Mouse (Mus musculus) embryo, embryonic 11.5 days (tissue): ENCODE measurements around the gene Bcat1.
"Not testable (repeated sequence)": the region's sequence is repeated elsewhere in the genome, so short reads cannot be mapped to it uniquely, and the experiment has no call there.

Experiments
- DNase-seq: peaks from one replicate; pipeline ENCODE4 v3.0.0-alpha.2; 2012; ENCODE audit warnings: low read depth, low spot score

The Bcat1 gene

DNA sequence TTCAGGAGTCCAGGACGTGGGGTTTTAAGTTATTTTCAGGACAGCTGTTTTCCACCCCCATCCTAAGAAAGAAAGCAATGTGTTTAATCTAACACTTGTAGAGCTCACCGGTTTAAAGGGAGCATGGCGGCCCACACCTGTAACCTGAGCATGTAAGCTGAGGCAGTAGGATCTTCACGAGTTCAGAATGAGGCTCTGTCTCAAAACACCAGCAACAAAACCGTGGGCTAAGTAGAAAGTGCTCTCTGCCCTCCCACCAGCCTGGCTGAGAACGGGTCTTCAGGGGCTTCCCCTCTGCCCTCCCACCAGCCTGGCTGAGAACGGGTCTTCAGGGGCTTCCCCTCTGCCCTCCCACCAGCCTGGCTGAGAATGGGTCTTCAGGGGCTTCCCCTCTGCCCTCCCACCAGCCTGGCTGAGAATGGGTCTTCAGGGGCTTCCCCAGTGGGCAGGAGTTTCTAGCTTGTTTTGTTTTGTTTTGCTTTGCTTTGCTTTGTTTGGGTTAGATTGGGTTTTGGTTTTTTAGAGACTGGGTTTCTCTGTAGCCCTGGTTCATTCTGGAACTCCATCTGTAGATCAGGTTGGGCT lies 17.1 kb upstream of the Bcat1 start:
- DNase-seq: not testable (repeated sequence)

- DNase-seq: no peak
These were observed 16.0 kb upstream of the Bcat1 start for GRCm38 (mm10) chr6:145091998-145092397.

- no peak for DNase-seq
These were observed 14.9 kb upstream of the Bcat1 start for GRCm38 (mm10) chr6:145090928-145091327.

DNA sequence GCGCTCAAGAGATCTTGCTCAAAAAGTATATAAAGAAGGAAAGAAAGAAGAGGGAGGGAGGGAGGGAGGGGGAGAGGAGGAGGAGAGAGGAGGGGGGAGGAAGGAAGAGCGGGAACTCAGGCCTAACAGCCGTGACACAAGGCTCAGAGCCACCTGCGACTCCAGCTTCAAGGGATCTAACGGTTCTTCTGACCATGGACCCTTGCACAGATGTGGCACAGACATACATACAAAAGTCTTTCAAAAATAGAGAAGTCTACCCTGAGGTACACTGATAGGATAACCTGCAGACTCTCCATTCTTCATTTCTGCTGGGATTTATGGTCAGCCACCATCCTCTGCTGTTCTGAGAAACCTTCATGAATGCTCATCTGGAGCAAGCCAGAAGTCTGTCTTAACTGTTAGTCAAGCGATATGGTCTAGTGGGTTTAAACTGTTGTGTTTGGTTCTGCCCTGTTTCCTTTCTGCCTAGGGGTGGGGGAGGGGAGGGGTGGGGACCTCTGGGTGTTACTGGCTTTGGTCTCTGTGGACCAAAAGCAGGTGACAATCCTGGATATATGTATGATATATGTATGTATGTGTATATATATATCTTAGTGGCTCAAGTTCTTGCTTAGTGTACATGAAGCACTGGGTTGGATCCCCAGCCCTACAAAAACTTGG lies 14.3 kb upstream of the Bcat1 start:
- no peak for DNase-seq

DNA sequence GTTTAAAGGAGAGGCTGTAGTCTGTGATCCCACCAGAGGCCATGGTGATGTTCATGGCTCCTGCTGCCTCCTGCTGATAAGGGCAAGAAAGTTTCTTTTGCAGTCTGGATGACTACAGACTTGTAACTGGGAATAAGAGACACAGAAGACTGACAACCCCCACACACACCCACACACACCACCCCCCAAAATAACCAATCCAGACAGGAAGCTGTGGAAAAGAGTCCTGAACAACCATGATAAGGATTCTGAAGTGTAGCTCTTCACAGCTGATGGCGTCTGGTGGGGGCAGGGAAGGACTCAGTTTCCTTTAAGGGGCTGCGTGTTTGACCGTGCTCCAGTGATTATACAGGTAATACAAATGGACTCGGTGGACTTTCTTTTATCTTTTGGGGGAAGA lies 13.4 kb upstream of the Bcat1 start:
- no peak for DNase-seq

- DNase-seq: no peak
These were observed 12.6 kb upstream of the Bcat1 start for GRCm38 (mm10) chr6:145088451-145089113.

- no peak for DNase-seq
These were observed 8.5 kb upstream of the Bcat1 start for GRCm38 (mm10) chr6:145084343-145085117.

DNA sequence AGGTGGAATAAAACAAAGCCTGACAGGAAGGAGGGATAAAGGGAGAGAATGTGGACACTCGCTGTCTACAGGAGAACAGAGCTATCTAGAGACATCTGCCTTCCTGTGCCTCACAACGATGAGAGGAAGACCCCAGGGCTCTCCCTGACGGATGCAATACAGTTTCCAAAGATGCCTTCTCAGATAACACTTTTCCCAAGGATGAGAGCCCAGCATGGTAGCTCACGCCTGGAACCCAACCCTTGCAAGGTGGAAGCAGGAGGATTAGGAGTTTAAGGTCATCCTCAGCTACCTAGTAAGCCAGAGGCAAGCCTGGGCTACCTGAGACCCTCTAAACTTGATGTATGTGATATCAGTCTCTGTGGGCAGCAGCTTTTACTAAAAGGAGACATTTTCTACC lies 5.7 kb upstream of the Bcat1 start:
- no peak for DNase-seq

DNA sequence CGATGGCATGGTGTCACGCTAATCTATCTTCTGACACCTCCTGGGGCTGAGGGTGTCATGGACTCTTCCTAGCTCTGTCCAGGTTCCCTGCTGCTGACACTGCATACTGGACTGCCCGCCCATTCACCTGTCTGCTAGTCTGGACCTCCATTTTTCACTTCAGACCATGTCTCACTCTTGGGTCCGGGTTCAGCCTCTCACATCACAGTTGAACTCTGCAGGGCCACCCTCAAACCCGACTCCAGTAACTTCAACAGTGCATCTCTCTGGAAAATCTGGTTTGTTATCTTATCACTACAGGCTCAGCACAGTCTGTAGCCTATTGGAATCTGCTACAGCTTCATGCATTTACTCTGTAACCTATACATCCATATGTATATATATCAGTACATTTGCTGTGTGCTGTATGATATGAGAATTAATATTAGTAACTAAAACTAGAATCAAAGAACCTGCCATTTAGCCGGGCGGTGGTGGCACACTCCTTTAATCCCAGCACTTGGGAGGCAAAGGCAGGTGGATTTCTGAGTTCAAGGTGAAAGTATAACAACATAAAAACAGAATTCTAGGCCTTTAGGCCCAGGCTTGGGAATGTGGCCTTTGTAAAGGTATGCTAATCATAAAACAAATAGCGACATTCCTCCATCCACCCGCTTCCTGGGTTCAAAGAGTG lies 3.2 kb upstream of the Bcat1 start:
- no peak for DNase-seq

DNA sequence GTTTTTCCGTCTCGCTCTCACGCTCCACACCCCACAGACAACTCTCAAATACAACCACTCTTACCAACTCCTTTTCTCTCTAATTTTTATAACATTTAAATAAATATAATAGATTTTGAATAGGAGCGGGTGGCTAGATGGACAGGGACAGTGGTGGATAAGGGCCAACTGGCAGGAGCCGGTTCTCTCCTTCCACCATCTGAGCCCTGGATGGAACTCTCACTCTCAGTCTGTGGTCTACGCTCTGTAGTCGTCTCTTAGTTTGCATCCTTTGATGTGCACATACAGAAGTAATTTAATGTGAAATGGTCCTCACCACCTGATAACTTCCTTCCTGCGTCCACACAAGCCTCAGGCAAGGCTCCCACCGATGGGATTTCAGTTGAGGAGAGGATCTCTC lies 302 bp upstream of the Bcat1 start:
- no peak for DNase-seq

DNA sequence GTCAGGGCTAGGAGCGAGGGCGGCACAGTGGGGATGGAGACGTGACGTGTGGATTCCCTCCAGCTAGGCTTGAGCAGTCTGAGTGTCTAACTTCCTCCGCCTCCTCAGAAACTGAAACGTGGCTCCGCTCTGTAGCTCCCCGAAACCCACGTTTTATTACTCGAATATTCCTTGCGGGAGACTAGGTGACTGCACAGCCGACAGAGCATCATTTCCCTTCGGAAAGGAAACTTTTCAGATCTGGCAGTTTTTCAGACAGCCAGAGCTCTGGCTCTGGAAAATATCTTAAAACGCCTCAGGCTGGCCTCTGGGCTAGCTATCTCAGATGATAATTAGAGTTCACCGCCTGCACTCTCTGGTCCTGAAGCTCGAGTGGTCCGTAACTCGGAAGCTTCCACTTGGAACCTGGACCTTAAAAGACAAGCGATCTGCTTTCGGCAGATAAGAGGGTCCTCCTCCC lies 866 bp downstream of the Bcat1 start:
- no peak for DNase-seq

DNA sequence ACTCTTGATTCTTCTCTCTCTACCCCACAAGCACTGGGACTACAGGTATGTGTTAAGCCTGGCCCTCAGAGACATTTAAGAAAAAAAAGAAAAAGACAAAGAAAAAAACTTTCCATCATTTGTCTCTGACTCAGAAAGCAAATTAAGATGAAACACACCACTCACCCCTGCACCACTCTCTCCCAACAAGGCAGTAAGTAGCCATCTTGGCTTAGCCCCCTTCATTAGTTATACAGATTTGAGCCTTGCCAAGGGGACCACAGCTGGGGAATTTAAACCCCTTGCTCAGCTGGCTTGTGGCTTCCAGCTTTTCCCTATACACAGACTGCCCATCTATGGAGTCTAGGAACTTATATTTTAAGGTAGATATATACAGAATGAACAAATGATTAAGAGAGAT lies 1.5 kb downstream of the Bcat1 start:
- DNase-seq: no peak

GRCm38 (mm10) chr6:145069921-145070320 lies 6.1 kb downstream of the Bcat1 start:
- DNase-seq: no peak

DNA sequence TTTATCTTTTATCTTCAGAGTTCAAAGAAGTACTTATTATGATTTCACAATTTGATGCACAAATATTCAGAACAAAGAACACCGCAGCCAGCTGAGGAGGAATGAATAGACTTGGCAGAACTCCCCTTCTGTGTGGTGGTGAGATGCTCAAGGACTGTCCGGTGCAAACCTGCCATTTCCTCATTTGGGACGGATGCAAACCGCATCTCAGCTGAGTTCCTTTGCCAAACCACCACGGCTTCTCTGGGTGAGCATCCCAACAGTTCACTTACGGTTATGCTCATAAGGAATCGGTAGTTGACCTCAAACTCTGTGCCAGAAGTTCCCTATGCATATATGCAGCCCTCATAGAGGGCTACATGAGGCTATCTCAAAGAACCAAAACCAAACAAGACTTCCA lies 6.6 kb downstream of the Bcat1 start:
- no peak for DNase-seq

DNA sequence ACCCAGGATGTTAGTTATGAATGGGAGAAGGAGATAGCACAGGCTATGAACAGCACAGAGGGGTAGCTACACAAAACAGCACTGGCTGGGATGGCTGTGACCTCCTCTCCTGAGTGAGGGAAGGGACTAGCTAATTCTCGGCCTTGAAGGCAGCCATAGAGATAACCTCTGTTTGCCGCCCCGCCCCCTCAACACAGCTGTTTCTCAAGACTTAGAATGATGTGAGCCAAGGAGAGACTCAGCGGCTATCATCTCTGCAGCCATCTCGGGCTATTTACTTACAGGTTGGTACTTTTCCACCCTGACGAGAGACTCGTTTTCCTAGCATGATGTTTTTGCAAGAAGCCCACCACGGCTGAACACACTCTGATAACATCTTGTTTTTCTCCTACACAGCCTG lies 8.3 kb downstream of the Bcat1 start:
- DNase-seq: no peak

DNA sequence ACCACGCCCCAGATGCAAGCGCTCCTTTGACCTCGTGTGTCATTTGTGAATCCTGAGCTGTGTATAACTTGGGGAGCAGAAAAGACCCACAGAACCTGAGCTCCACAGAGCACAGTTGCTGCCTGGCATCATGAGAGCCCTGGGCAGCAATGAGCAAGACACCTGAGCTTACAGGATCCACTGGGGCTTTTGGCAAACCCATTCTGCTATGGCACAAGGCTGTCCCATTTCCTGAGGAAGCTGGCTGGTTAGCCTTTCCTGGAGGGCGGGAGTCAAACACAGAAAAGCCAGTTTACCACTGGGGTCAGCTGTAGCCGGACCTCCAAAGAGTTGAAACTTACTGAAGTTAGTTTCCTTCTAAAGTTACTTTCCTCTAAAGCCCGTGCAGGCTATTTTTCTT lies 9.6 kb downstream of the Bcat1 start:
- no peak for DNase-seq

DNA sequence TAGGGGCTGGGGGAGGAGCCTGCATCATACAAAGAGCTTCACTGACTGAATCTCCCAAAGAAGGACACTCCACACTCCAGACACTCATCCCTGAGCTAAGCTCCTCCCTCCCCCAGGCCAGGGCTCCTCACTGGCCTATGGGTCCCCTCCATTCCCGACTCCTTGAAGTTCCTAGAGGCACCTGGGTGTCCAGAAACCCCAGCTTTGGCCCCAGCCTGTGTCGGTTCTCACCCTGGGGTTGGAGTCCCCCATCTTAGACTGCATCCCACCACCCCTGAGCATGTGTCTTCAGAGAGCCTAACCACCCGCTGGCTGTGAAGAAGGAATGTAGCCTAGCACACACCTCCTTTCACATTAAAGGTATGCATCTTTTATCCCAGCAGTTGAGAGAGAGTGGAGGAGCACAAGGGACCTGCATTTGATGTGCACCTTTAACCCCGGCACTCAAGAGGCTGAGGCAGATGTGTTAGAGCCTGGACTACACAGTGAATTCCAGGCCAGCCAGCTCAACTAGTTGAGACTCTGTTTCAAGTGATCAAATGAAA lies 10.6 kb downstream of the Bcat1 start:
- no peak for DNase-seq

DNA sequence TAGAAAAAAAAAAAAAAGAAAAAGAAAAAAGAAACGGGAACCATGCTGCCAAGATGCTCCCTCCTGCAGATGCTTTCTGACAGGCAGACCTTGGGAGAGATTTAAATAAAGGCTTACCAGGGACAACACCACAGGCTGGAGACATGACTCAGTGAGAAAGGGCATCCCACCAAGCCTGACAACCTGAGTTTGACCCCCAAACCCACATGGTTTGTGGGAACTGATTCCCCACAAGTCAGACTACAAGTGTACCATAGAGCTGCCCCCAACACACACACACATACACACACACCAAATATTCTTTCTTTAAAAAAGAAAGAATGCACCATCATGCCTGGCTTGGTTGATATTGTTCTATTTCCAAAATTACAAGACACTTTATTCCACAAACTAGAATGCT lies 11.9 kb downstream of the Bcat1 start:
- no peak for DNase-seq

GRCm38 (mm10) chr6:145063212-145063868 lies 12.6 kb downstream of the Bcat1 start:
- DNase-seq: no peak

- DNase-seq: no peak
These were observed 13.2 kb downstream of the Bcat1 start for GRCm38 (mm10) chr6:145062763-145063162.

- DNase-seq: no peak
These were observed 14.6 kb downstream of the Bcat1 start for GRCm38 (mm10) chr6:145061361-145061760.
